Mouse (Mus musculus): ENCODE measurements around the gene Sumo1.

The Sumo1 gene

DNA sequence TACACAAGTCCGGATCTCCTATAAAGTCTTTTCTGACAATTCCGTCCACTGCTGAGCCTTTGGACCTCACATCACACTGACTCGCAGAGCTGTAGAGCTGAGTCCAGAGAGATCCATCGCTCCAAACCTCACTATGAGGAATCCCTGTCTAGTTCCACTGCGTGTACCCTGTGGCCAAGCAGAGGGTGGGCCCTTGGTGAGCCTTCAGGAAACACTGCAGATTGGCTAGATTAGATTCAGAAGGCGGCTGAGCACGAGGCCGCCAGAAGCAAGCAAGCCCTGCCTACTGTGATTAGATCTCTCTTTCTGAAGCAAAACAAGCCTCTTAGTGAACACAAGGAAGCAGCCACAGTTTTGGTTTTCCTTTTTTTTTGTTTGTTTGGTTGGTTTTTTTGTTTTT lies 126.7 kb downstream of the Sumo1 start:
- DNase-seq, result no peak

GRCm38 (mm10) chr1:59542231-59542630 lies 128.4 kb downstream of the Sumo1 start:
- DNase-seq, result peak in 1 of 2 experiments; percentile 17

- peak; percentile 31 to 48 for DNase-seq
These were observed 129.2 kb downstream of the Sumo1 start for GRCm38 (mm10) chr1:59541271-59542020.

- no peak for DNase-seq
These were observed 130.0 kb downstream of the Sumo1 start for GRCm38 (mm10) chr1:59540537-59541148.

DNA sequence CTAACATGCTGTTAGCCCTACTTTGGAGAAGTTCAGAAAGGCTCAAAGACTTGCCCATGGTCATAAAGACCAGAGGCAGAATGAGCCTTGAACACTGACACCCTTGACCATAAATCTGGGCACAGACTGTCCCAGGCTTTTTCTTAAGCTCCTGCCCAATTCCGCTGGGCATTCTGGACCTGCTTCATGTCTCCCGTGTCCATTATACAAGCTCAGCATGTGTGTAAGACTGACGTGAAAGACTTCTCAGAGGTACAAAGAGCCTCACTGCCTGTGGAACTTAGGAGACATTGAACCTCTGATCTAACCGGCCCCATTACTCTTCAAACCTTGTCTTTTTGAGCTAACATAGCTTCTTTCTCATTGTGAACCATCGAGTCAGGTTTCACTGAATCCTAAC lies 132.3 kb downstream of the Sumo1 start:
- DNase-seq, result no peak

Measured in cerebellum, postnatal 36 days (tissue).